Comparison of ENCODE assay signal across 9 mouse cellular contexts in genomic region chr17:32965253-32965622, GRCm38 (mm10). TPM values are rescaled to one million over a fixed set of nuclear protein-coding genes. Genes with fewer than 3 reads are reported as not detected.
DNase-seq lines count a peak whose midpoint lies in the region; ATAC-seq and TF ChIP-seq lines count a peak whose summit lies in the region.
"Had no signal": no experiment of that assay in that cellular context is flagged by ENCODE, and none has a peak within 500 bp of the region (broad histone marks: within the 10 kb centered on the region; RNA-seq: fewer than 3 reads in every experiment).

No protein-coding gene starts in this region.

- H3K4me3 ChIP-seq in kidney, embryonic 16.5 days (ENCODE audit: low read length) = peak overlapping the region; percentile 84
- H3K4me3 ChIP-seq in bone marrow macrophage, adult 2 months (ENCODE audit: insufficient read depth, low read length) = peak overlapping the region; percentile 90
- peak overlapping the region; percentile 92 for H3K4me3 ChIP-seq in forebrain, embryonic 15.5 days
- peak overlapping the region; percentile 78 for H3K4me3 ChIP-seq in liver, embryonic 13.5 days (replicated peaks)
- peak overlapping the region; percentile 91 for H3K4me3 ChIP-seq in stomach, embryonic 15.5 days (replicated peaks)

- peak overlapping the region; percentile 78 for H3K9ac ChIP-seq in kidney, embryonic 16.5 days (replicated peaks; ENCODE audit: low read length)
- H3K9ac ChIP-seq in forebrain, embryonic 15.5 days (replicated peaks) = peak overlapping the region; percentile 64
- H3K9ac ChIP-seq in liver, embryonic 13.5 days = peak overlapping the region; percentile 81
- H3K9ac ChIP-seq in stomach, embryonic 15.5 days = peak overlapping the region; percentile 65

- TF ChIP-seq CTCF in bone marrow macrophage, adult 2 months (IDR thresholded peaks at IDR 0.05; ENCODE audit: low read depth, low read length) = no peak

- peak overlapping the region; percentile 87 for H3K4me2 ChIP-seq in kidney, embryonic 16.5 days (replicated peaks; ENCODE audit: low read depth, low read length)
- peak overlapping the region; percentile 85 for H3K4me2 ChIP-seq in forebrain, embryonic 15.5 days (replicated peaks)
- peak overlapping the region; percentile 88 for H3K4me2 ChIP-seq in liver, embryonic 13.5 days
- H3K4me2 ChIP-seq in stomach, embryonic 15.5 days = peak overlapping the region; percentile 79

- no peaks in the 10 kb centered on the region for H3K36me3 ChIP-seq in kidney, embryonic 16.5 days (ENCODE audit: insufficient read depth, low read length)
- no peaks in the 10 kb centered on the region for H3K36me3 ChIP-seq in forebrain, embryonic 15.5 days
- no peaks in the 10 kb centered on the region for H3K36me3 ChIP-seq in liver, embryonic 13.5 days
- H3K36me3 ChIP-seq in stomach, embryonic 15.5 days = no peaks in the 10 kb centered on the region

- WGBS in kidney, embryonic 16.5 days = under 1% methylated on average over 14 of the region's 14 CpGs
- WGBS in forebrain, embryonic 15.5 days = under 1% methylated on average over 14 of the region's 14 CpGs
- 1% methylated on average over 14 of the region's 14 CpGs for WGBS in liver, embryonic 13.5 days (ENCODE audit: insufficient replicate concordance)
- WGBS in stomach, embryonic 15.5 days = 0% methylated on average over 14 of the region's 14 CpGs

- H3K4me1 ChIP-seq in kidney, embryonic 16.5 days (ENCODE audit: insufficient read depth, low read length) = peaks cover 11% of the 10 kb centered on the region; the same call in 1 of the 2 replicates
- H3K4me1 ChIP-seq in bone marrow macrophage, adult 2 months (ENCODE audit: control insufficient read depth, insufficient read depth, low read length) = peaks cover 10% of the 10 kb centered on the region
- H3K4me1 ChIP-seq in forebrain, embryonic 15.5 days = peaks cover 21% of the 10 kb centered on the region
- H3K4me1 ChIP-seq in liver, embryonic 13.5 days (replicated peaks) = peaks cover 36% of the 10 kb centered on the region
- peaks cover 10% of the 10 kb centered on the region for H3K4me1 ChIP-seq in stomach, embryonic 15.5 days

- H3K9me3 ChIP-seq in kidney, embryonic 16.5 days (ENCODE audit: low read length) = no peaks in the 10 kb centered on the region
- no peaks in the 10 kb centered on the region for H3K9me3 ChIP-seq in forebrain, embryonic 15.5 days
- H3K9me3 ChIP-seq in liver, embryonic 13.5 days (replicated peaks) = no peaks in the 10 kb centered on the region
- no peaks in the 10 kb centered on the region for H3K9me3 ChIP-seq in stomach, embryonic 15.5 days

- DNase-seq in kidney, postnatal 14 days = no peak
- DNase-seq in liver, embryonic 13.5 days = no peak
- DNase-seq in layer of hippocampus, adult 18-20 months (ENCODE audit: low spot score in 2 of 2) = no peak
- DNase-seq in thymus, postnatal 0 days (ENCODE audit: low spot score) = no peak

- TF ChIP-seq POLR2A in bone marrow macrophage, adult 2 months (IDR thresholded peaks at IDR 0.05; ENCODE audit: borderline replicate concordance, low read depth, low read length) = no peak

- ATAC-seq in kidney, embryonic 16.5 days (ENCODE audit: low FRiP score, low TSS enrichment) = no peak
- peak; percentile 74 for ATAC-seq in forebrain, embryonic 15.5 days (replicated peaks)
- no peak; the same call in 1 of the 2 replicates for ATAC-seq in liver, embryonic 13.5 days (ENCODE audit: low read depth)
- peak; percentile 21; the same call in 1 of the 2 replicates for ATAC-seq in stomach, embryonic 15.5 days (ENCODE audit: insufficient read depth, low FRiP score, low read depth)

- H3K27me3 ChIP-seq in kidney, embryonic 16.5 days (ENCODE audit: insufficient read depth, low read length) = no peaks in the 10 kb centered on the region
- no peaks in the 10 kb centered on the region for H3K27me3 ChIP-seq in forebrain, embryonic 15.5 days
- peaks cover 7% of the 10 kb centered on the region; the same call in 1 of the 2 replicates for H3K27me3 ChIP-seq in liver, embryonic 13.5 days
- H3K27me3 ChIP-seq in stomach, embryonic 15.5 days (replicated peaks) = no peaks in the 10 kb centered on the region

- H3K27ac ChIP-seq in kidney, embryonic 16.5 days (ENCODE audit: low read length) = peak overlapping the region; percentile 87; the same call in 1 of the 2 replicates
- H3K27ac ChIP-seq in bone marrow macrophage, adult 2 months (ENCODE audit: insufficient read depth, low read depth, low read length) = peak overlapping the region; percentile 61
- peak overlapping the region; percentile 84; the same call in 1 of the 2 replicates for H3K27ac ChIP-seq in forebrain, embryonic 15.5 days (replicated peaks)
- peak overlapping the region; percentile 84 for H3K27ac ChIP-seq in liver, embryonic 13.5 days
- H3K27ac ChIP-seq in stomach, embryonic 15.5 days = peak overlapping the region; percentile 96; the same call in 1 of the 2 replicates

RNA-seq across cellular contexts. Expression of gene Zfp472, which starts 0.4 kb away (rescaled TPM):
- 11.4 TPM in 2 replicates for polyA plus RNA-seq in kidney, embryonic 16.5 days (2015; fragmentation: Nextera tagmentation; extraction: Ambion mirVana)
- 6.8 and 12.7 TPM in 2 replicates for polyA plus RNA-seq in bone marrow macrophage, adult 2 months (2012; ENCODE audit: insufficient read depth, insufficient read length, missing spikeins)
- polyA plus RNA-seq in forebrain, embryonic 15.5 days (2015; fragmentation: Nextera tagmentation; extraction: Ambion mirVana) = 9.7 and 10.9 TPM in 2 replicates
- 6.4 and 6.5 TPM in 2 replicates for polyA plus RNA-seq in liver, embryonic 13.5 days (2015; fragmentation: Nextera tagmentation; extraction: Ambion mirVana)
- 10.9 and 12.1 TPM in 2 replicates for polyA plus RNA-seq in stomach, embryonic 15.5 days (2015; fragmentation: Nextera tagmentation; extraction: Ambion mirVana)
- total RNA-seq in layer of hippocampus, adult 18-20 months (2021) = 1 to 10 TPM; 5.1 to 6.2 TPM
- polyA plus RNA-seq in thymus, postnatal 0 days (2015; fragmentation: Nextera tagmentation; extraction: Ambion mirVana) = 19.5 and 20.6 TPM in 2 replicates

RNA-seq across cellular contexts. Expression of gene Cyp4f13, which starts 18.0 kb away (rescaled TPM):
- 16.3 and 18.3 TPM in 2 replicates for polyA plus RNA-seq in kidney, embryonic 16.5 days (2015; fragmentation: Nextera tagmentation; extraction: Ambion mirVana)
- 49.0 and 53.3 TPM in 2 replicates for polyA plus RNA-seq in bone marrow macrophage, adult 2 months (2012; ENCODE audit: insufficient read depth, insufficient read length, missing spikeins)
- polyA plus RNA-seq in forebrain, embryonic 15.5 days (2015; fragmentation: Nextera tagmentation; extraction: Ambion mirVana) = 7.0 and 7.9 TPM in 2 replicates
- polyA plus RNA-seq in liver, embryonic 13.5 days (2015; fragmentation: Nextera tagmentation; extraction: Ambion mirVana) = 4.0 and 5.0 TPM in 2 replicates
- 17.6 and 18.4 TPM in 2 replicates for polyA plus RNA-seq in stomach, embryonic 15.5 days (2015; fragmentation: Nextera tagmentation; extraction: Ambion mirVana)
- 10 to 100 TPM; 20.9 to 23.1 TPM for total RNA-seq in layer of hippocampus, adult 18-20 months (2021)
- polyA plus RNA-seq in thymus, postnatal 0 days (2015; fragmentation: Nextera tagmentation; extraction: Ambion mirVana) = 11.1 and 14.0 TPM in 2 replicates

RNA-seq across cellular contexts. Expression of gene Zfp952, which starts 27.7 kb away (rescaled TPM):
- polyA plus RNA-seq in kidney, embryonic 16.5 days (2015; fragmentation: Nextera tagmentation; extraction: Ambion mirVana) = 12.2 and 12.3 TPM in 2 replicates
- 9.9 and 10.5 TPM in 2 replicates for polyA plus RNA-seq in bone marrow macrophage, adult 2 months (2012; ENCODE audit: insufficient read depth, insufficient read length, missing spikeins)
- polyA plus RNA-seq in forebrain, embryonic 15.5 days (2015; fragmentation: Nextera tagmentation; extraction: Ambion mirVana) = 22.0 and 22.6 TPM in 2 replicates
- 3.5 and 4.0 TPM in 2 replicates for polyA plus RNA-seq in liver, embryonic 13.5 days (2015; fragmentation: Nextera tagmentation; extraction: Ambion mirVana)
- 10.9 and 11.3 TPM in 2 replicates for polyA plus RNA-seq in stomach, embryonic 15.5 days (2015; fragmentation: Nextera tagmentation; extraction: Ambion mirVana)
- total RNA-seq in layer of hippocampus, adult 18-20 months (2021) = 10 to 100 TPM; 17.0 to 19.3 TPM
- polyA plus RNA-seq in thymus, postnatal 0 days (2015; fragmentation: Nextera tagmentation; extraction: Ambion mirVana) = 10.6 and 11.0 TPM in 2 replicates

RNA-seq across cellular contexts. Expression of gene Cyp4f14, which starts 48.1 kb away (rescaled TPM):
- not detected in 2 replicates for polyA plus RNA-seq in kidney, embryonic 16.5 days (2015; fragmentation: Nextera tagmentation; extraction: Ambion mirVana)
- polyA plus RNA-seq in bone marrow macrophage, adult 2 months (2012; ENCODE audit: insufficient read depth, insufficient read length, missing spikeins) = not detected in 2 replicates
- polyA plus RNA-seq in forebrain, embryonic 15.5 days (2015; fragmentation: Nextera tagmentation; extraction: Ambion mirVana) = 0.10 TPM in 1 of 2 replicates, not detected in the other
- polyA plus RNA-seq in liver, embryonic 13.5 days (2015; fragmentation: Nextera tagmentation; extraction: Ambion mirVana) = not detected in 2 replicates
- 0.58 and 0.62 TPM in 2 replicates for polyA plus RNA-seq in stomach, embryonic 15.5 days (2015; fragmentation: Nextera tagmentation; extraction: Ambion mirVana)
- total RNA-seq in layer of hippocampus, adult 18-20 months (2021) = 1 to 10 TPM; 4.3 to 5.5 TPM
- polyA plus RNA-seq in thymus, postnatal 0 days (2015; fragmentation: Nextera tagmentation; extraction: Ambion mirVana) = 0.06 and 0.17 TPM in 2 replicates
- total RNA-seq: neutrophil, adult 5-6 weeks had no signal

Comparison
In these comparisons a context has a peak if more than half of its experiments do, and no peak if none do; other contexts are left out.
1. ATAC-seq: peak in forebrain, embryonic 15.5 days (single experiment) and stomach, embryonic 15.5 days (single experiment); none in kidney, embryonic 16.5 days (single experiment) and liver, embryonic 13.5 days (single experiment).
2. Peak in every context shown above with its lines, with median percentiles within 50 percentile points of each other: H3K27ac ChIP-seq, H3K4me2 ChIP-seq, H3K4me3 ChIP-seq and H3K9ac ChIP-seq.